Mouse (Mus musculus) embryonic stem cell, embryonic (primary cell): ENCODE data around the gene Tead1.

ENCODE experiments used
- CTCF ChIA-PET, 4 experiments: fragments of 300-600 bp in 2 of 4; fragments of 350-600 bp in 2 of 4; sonication (Branson Sonifier 250); formaldehyde crosslinking; loops; one replicate each; lab custom pipeline; 2022; ENCODE audit warnings: inconsistent platforms in 2 of 4; lab: Charles Lee
- POLR2A ChIA-PET, 4 experiments: fragments of 300-600 bp in 2 of 4; fragments of 350-600 bp in 2 of 4; sonication (Branson Sonifier 250); formaldehyde crosslinking; loops; one replicate each; lab custom pipeline; 2022; ENCODE audit warnings: antibody characterized with exemption in 4 of 4, inconsistent platforms in 1 of 4; lab: Charles Lee

Gene Tead1

GRCm38 (mm10) chr7:112710409-112711107 is 31.4 kb downstream of the Tead1 start:
- ChIA-PET CTCF (no interaction called here), POLR2A (interaction anchor here in 3 of 4 experiments (0.6 to 13.2 kb wide), 17 partner anchors 9 to 108 kb away, joined by 3 to 237 read pairs (median 4); no protein-coding TSS in a partner anchor)

- ChIA-PET POLR2A (interaction anchor here in 3 of 4 experiments (0.6 to 13.2 kb wide), 18 partner anchors 8 to 155 kb away, joined by 3 to 237 read pairs (median 5); no protein-coding TSS in a partner anchor), CTCF (interaction anchor here in 2 of 4 experiments (0.7 to 1.1 kb wide), 2 partner anchors 12 to 72 kb away, joined by 3 read pairs; no protein-coding TSS in a partner anchor)
These were observed 32.9 kb downstream of the Tead1 start for GRCm38 (mm10) chr7:112711977-112712376.

DNA sequence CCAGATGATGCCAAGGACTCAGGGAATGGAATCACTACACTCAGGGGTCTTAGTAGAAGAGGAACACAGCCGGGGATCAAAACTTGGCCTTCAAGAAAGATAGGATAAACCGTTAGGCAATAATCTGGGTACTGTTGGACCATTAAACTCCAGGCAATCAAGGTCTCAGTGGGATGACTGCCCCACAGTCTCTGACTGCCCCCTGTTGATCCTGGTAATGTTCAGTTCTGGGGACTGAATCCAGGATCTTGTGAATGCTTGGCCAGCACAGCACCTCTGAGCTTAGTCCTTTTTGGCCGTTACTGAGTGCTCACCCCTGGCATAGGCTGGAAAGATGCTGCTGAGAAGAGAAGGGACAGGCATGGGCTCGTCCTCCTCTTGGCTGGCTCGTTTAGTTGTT is 34.4 kb downstream of the Tead1 start:
- POLR2A ChIA-PET: interaction anchor here in 2 of 4 experiments (0.6 to 13.2 kb wide), 12 partner anchors 8 to 1267 kb away, joined by 3 to 237 read pairs (median 4); no protein-coding TSS in a partner anchor
- CTCF ChIA-PET: no interaction called here

DNA sequence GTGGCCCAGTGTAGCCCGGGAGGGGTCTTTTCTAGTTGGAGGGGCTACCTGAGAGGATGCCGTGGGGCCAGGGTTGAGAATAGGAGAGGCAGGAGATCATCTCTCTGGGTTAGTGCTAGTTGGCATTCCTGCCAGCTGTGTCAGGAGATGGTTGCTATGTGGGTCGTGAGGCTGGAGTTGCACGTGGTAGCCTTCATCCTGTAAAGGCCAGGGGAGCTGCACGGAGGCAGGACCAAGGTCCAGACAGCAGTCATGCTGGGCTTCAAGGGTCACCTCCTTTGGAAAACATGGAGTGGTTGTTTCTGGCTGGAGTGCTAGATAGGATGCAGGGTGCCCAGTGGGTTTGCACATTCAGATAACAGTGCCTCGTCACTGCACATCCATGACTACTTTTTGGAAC is 35.7 kb downstream of the Tead1 start:
- ChIA-PET CTCF (interaction anchor here in 1 of 4 experiments (0.8 kb wide), 1 partner anchor 74 kb away, joined by 13 read pairs; no protein-coding TSS in a partner anchor), POLR2A (interaction anchor here in 3 of 4 experiments (0.6 to 13.2 kb wide), 11 partner anchors 9 to 108 kb away, joined by 3 to 237 read pairs (median 4); no protein-coding TSS in a partner anchor)

DNA sequence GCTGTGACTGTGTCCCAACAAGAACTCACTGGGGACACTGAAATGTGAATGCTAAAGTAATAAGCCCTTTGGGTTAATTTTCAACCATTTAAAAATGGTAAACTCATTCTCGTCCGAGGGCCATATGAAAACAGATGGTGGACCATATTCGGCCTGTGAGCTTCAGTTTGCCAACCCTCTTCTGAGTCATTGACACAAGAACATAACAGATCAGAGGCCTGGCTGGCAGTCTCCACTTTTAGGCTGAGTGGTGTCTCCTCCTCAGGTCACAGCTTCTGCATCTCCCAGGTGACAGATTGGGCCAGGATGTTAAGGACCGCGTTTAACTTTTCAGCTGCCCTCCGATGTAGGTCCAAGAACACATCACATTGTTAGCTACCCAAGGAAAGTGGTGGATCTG is 37.6 kb downstream of the Tead1 start:
- POLR2A ChIA-PET: interaction anchor here in 2 of 4 experiments (1.1 to 13.2 kb wide), 8 partner anchors 7 to 36 kb away, joined by 3 to 237 read pairs (median 11); no protein-coding TSS in a partner anchor
- CTCF ChIA-PET: no interaction called here

GRCm38 (mm10) chr7:112717676-112718075 is 38.6 kb downstream of the Tead1 start:
- ChIA-PET POLR2A (interaction anchor here in 2 of 4 experiments (0.5 to 13.2 kb wide), 12 partner anchors 8 to 93 kb away, joined by 3 to 237 read pairs (median 9); no protein-coding TSS in a partner anchor), CTCF (no interaction called here)

GRCm38 (mm10) chr7:112719394-112720142 is 40.5 kb downstream of the Tead1 start:
- ChIA-PET CTCF (interaction anchor here in 1 of 4 experiments (1.3 kb wide), 1 partner anchor 64 kb away, joined by 3 read pairs; no protein-coding TSS in a partner anchor), POLR2A (interaction anchor here in 3 of 4 experiments (0.6 to 13.2 kb wide), 25 partner anchors 9 to 624 kb away, joined by 3 to 237 read pairs (median 4); partner anchors contain the start of gene Tead1 (in 1 of the 3))

DNA sequence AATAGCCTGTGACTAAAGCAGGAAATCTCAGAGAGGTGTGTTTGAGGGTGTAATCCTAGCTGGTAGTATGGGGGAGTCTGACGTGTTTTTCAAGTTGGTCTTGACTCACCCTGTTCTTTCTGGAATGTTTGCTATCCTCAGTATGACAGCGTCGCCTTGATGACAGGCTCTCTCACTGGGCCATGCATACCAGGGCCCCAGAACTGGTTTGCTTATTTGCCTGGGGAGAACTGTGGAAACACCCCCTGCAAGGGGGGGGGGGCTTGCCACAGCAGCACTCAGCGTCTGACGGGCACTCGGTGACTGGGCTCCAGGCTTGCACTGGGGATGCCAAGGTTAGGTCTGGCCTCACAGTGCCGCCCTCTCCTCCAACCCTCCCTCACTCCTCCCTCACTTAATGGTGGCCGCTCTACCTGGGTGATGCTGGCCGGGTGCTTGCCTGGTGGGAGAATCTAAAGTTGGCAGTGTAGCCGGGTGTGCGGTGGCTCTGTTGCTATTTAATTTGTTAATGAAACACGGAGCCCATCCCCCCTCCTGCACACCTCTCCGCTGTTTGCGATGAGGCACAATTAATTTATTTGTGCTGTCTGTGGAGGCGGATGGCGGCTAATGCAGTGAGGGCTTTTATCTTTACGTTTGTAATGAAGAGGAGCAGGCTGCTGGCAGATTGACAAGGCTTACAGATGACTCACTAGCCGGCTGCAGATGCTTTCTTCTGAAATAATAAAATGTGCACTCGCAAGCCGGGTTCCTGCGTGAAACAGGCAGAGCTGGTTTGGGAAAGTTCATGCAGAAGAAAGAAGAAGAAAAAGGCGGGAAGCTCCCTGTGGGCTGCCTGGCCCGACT is 41.2 kb downstream of the Tead1 start:
- ChIA-PET CTCF (no interaction called here), POLR2A (interaction anchor here in 3 of 4 experiments (0.7 to 13.2 kb wide), 14 partner anchors 8 to 42 kb away, joined by 3 to 237 read pairs (median 9); no protein-coding TSS in a partner anchor)

DNA sequence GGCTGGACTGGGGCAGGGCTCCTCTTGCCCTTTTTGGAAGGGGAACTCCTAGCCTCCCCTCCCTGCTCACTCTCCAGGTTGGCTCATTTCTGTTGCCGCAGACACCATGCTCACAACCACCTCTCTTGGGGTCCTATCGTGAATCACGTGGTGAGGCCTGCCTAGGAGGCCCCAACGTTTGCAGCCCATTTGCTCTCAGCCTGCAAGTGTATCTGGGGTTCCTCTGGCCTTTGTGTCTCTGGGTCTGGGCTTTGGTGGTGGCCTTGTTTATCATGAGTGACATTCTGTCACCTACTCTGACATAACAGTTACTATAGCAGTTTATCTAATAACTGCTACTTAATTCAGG is 41.8 kb downstream of the Tead1 start:
- POLR2A ChIA-PET: interaction anchor here in 1 of 4 experiments (1.3 to 6.4 kb wide), 3 partner anchors 11 to 29 kb away, joined by 3 to 53 read pairs (median 24); no protein-coding TSS in a partner anchor
- CTCF ChIA-PET: no interaction called here

GRCm38 (mm10) chr7:112721859-112722258 is 42.7 kb downstream of the Tead1 start:
- POLR2A ChIA-PET: interaction anchor here in 2 of 4 experiments (0.6 to 6.4 kb wide), 13 partner anchors 9 to 45 kb away, joined by 3 to 53 read pairs (median 4); partner anchors contain the start of gene Tead1 (in 2 of the 2)
- CTCF ChIA-PET: interaction anchor here in 1 of 4 experiments (0.6 kb wide), 1 partner anchor 399 kb away, joined by 3 read pairs; no protein-coding TSS in a partner anchor

DNA sequence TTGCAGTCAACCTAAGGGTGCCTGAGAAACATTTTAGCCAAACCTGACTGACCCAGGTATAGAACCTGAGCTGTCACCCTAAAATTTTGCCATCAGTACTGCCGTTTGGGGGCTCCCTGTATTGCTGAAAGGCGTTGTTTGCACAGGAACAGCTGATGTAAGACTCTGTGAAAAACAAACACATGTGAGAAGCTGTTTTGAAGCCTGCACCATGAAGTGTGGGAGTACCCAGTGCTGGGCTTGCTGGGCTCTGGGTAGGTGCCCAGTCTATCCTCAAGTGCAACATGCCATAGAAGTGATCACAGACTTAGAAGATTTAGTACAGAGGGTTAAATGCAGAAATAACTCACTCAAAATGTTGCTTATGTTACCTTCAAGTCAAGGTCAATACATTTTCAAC is 49.3 kb downstream of the Tead1 start:
- CTCF ChIA-PET: interaction anchor here in 1 of 4 experiments (0.5 kb wide), 1 partner anchor 45 kb away, joined by 3 read pairs; no protein-coding TSS in a partner anchor
- POLR2A ChIA-PET: interaction anchor here in 3 of 4 experiments (0.5 to 4.0 kb wide), 14 partner anchors 9 to 255 kb away, joined by 3 to 37 read pairs (median 4); no protein-coding TSS in a partner anchor

- CTCF ChIA-PET: interaction anchor here in 1 of 4 experiments (0.6 kb wide), 1 partner anchor 228 kb away, joined by 4 read pairs; no protein-coding TSS in a partner anchor
- POLR2A ChIA-PET: interaction anchor here in 3 of 4 experiments (0.6 to 4.0 kb wide), 15 partner anchors 12 to 277 kb away, joined by 3 to 37 read pairs (median 5); partner anchors contain the start of gene Tead1 (in 3 of the 3)
These were observed 51.1 kb downstream of the Tead1 start for GRCm38 (mm10) chr7:112730209-112730608.

- CTCF ChIA-PET: no interaction called here
These were observed 52.5 kb downstream of the Tead1 start for GRCm38 (mm10) chr7:112731584-112731983.

GRCm38 (mm10) chr7:112739174-112739573 is 60.1 kb downstream of the Tead1 start:
- POLR2A ChIA-PET: interaction anchor here in 3 of 4 experiments (0.6 to 14.2 kb wide), 13 partner anchors 9 to 144 kb away, joined by 3 to 105 read pairs (median 3); no protein-coding TSS in a partner anchor
- CTCF ChIA-PET: interaction anchor here in 1 of 4 experiments (0.6 kb wide), 1 partner anchor 79 kb away, joined by 3 read pairs; no protein-coding TSS in a partner anchor

More at GRCm38 (mm10) chr7:112731584-112731983, 52.5 kb downstream of the Tead1 start:
- POLR2A ChIA-PET: interaction anchor here in 2 of 4 experiments (0.6 to 14.2 kb wide), 7 partner anchors 12 to 171 kb away, joined by 3 to 105 read pairs (median 13); no protein-coding TSS in a partner anchor

GRCm38 (mm10) chr7:112741790-112742189 is 62.7 kb downstream of the Tead1 start:
- ChIA-PET CTCF (interaction anchor here in 2 of 4 experiments (0.6 kb wide), 2 partner anchors 42 to 420 kb away, joined by 3 read pairs; no protein-coding TSS in a partner anchor), POLR2A (interaction anchor here in 3 of 4 experiments (0.5 to 14.2 kb wide), 23 partner anchors 8 to 392 kb away, joined by 3 to 105 read pairs (median 4); no protein-coding TSS in a partner anchor)

DNA sequence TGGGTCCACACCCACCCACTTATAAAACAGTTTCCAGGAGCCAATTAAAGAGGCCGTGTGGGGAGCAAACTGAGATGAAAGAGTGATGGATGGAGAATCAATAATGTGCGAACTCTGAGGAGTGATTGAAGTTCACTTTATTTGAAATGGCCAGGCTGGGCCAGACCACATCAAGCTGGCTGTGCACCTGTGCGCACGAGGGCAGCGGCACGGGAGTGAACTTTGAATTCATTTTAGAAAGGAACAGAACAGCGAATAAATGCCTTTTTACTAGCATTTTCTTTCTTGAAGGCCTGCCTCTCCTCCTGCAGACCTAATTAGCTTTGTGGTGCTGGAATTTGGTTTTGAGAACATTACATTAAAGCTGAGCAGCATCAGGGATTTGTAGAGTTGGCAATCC is 63.9 kb downstream of the Tead1 start:
- CTCF ChIA-PET: no interaction called here
- POLR2A ChIA-PET: interaction anchor here in 3 of 4 experiments (0.6 to 14.2 kb wide), 21 partner anchors 8 to 112 kb away, joined by 3 to 105 read pairs (median 5); no protein-coding TSS in a partner anchor
